Mouse (Mus musculus) stomach, embryonic 14.5 days (tissue): ENCODE measurements at regions not wholly inside any gene's neighbourhood (a gene's known extent, or its start where the extent isn't known, plus 50 kb on each side); places are given as distances from the start of the nearest gene placed in this dataset.

Experiments used
- ATAC-seq: fragments of 200-750 bp; cut with Nextera tagmentation; 2 replicates; pipeline ENCODE4 v1.8.0; 2017; ENCODE audit warnings: low read depth, moderate TSS enrichment; ENCODE audit not compliant: insufficient number of reproducible peaks, insufficient read depth, low FRiP score
- H3K27ac ChIP-seq: fragments of 300-500 bp; sonication (generic); 2 replicates; pipeline ENCODE4 v1.5.1; 2014; ENCODE audit warnings: mild to moderate bottlenecking, low read length, moderate library complexity, mixed read lengths
- H3K27me3 ChIP-seq: fragments of 300-500 bp; sonication (generic); 2 replicates; pipeline ENCODE4 v1.6.1; 2014; ENCODE audit warnings: low read length, control low read depth, mixed read lengths; ENCODE audit not compliant: control insufficient read depth, insufficient read depth
- H3K36me3 ChIP-seq: fragments of 300-500 bp; sonication (generic); 2 replicates; pipeline ENCODE4 v1.6.1; 2014; ENCODE audit warnings: mild to moderate bottlenecking, control low read depth, low read length, moderate library complexity, mixed read lengths; ENCODE audit not compliant: control insufficient read depth, insufficient read depth
- H3K4me1 ChIP-seq: fragments of 300-500 bp; sonication (generic); 2 replicates; pipeline ENCODE4 v1.6.1; 2014; ENCODE audit warnings: low read length, control low read depth, mixed read lengths; ENCODE audit not compliant: control insufficient read depth, insufficient read depth
- H3K4me2 ChIP-seq: fragments of 300-500 bp; sonication (generic); replicated peaks from 2 replicates; pipeline ENCODE4 v1.6.1; 2014; ENCODE audit warnings: low read depth, low read length, control low read depth
- H3K4me3 ChIP-seq: fragments of 300-500 bp; sonication (generic); 2 replicates; pipeline ENCODE4 v1.5.1; 2014; ENCODE audit warnings: low read depth, low read length, control low read depth
- H3K9ac ChIP-seq: fragments of 300-500 bp; sonication (generic); replicated peaks from 2 replicates; pipeline ENCODE4 v1.6.1; 2014; ENCODE audit warnings: low read depth, mild to moderate bottlenecking, control low read depth, low read length, moderate library complexity, mixed read lengths
- H3K9me3 ChIP-seq: fragments of 300-500 bp; sonication (generic); 2 replicates; pipeline ENCODE4 v1.6.1; 2016; ENCODE audit warnings: low read depth, low read length, control low read depth; ENCODE audit not compliant: control insufficient read depth
- WGBS: fragments of 180-500 bp; shearing (Covaris S2); extraction: QIAGEN DNeasy Blood & Tissue Kit; methylation state at CpG from one replicate; pipeline ENCODE4 v1.1.7; 2014; 5-methylcytosine and 5-hydroxymethylcytosine counted together

- Histone ChIP-seq H3K36me3 (no peaks in the 10 kb centered on the region), H3K27me3 (no peaks in the 10 kb centered on the region), H3K27ac (no peak overlapping the region), H3K4me1 (no peaks in the 10 kb centered on the region), H3K9me3 (no peaks in the 10 kb centered on the region; the same call in 1 of the 2 replicates), H3K4me2 (no peak overlapping the region), H3K4me3 (no peak overlapping the region), H3K9ac (no peak overlapping the region)
- WGBS, result 78% methylated on average over 3 of the region's 3 CpGs
- no peak for ATAC-seq
These were observed 92.5 kb downstream of the Nfkbiz start for GRCm38 (mm10) chr16:55746159-55746558.

GRCm38 (mm10) chr16:55745094-55745493 is 93.6 kb downstream of the Nfkbiz start:
- WGBS, result 76% methylated on average over 3 of the region's 3 CpGs
- no peak overlapping the region for H3K4me3 ChIP-seq
- H3K4me1 ChIP-seq, result no peaks in the 10 kb centered on the region
- no peak overlapping the region for H3K4me2 ChIP-seq
- H3K27me3 ChIP-seq, result no peaks in the 10 kb centered on the region
- no peaks in the 10 kb centered on the region; the same call in 1 of the 2 replicates for H3K9me3 ChIP-seq
- no peaks in the 10 kb centered on the region for H3K36me3 ChIP-seq
- H3K27ac ChIP-seq, result no peak overlapping the region
- H3K9ac ChIP-seq, result no peak overlapping the region
- ATAC-seq, result no peak

GRCm38 (mm10) chr16:55741099-55741863 is 97.4 kb downstream of the Nfkbiz start:
- Histone ChIP-seq H3K4me1 (no peaks in the 10 kb centered on the region), H3K4me3 (no peak overlapping the region), H3K9ac (no peak overlapping the region), H3K36me3 (no peaks in the 10 kb centered on the region), H3K9me3 (no peaks in the 10 kb centered on the region), H3K27me3 (no peaks in the 10 kb centered on the region), H3K4me2 (no peak overlapping the region), H3K27ac (no peak overlapping the region)
- no peak for ATAC-seq
- 84% methylated on average over 2 of the region's 2 CpGs for WGBS

- H3K4me3 ChIP-seq, result no peak overlapping the region
- no peaks in the 10 kb centered on the region for H3K36me3 ChIP-seq
- H3K9ac ChIP-seq, result no peak overlapping the region
- whole genome bisulfite sequencing, result 85% methylated on average over 4 of the region's 4 CpGs
- no peaks in the 10 kb centered on the region for H3K4me1 ChIP-seq
- H3K9me3 ChIP-seq, result no peaks in the 10 kb centered on the region
- no peak overlapping the region for H3K4me2 ChIP-seq
- ATAC-seq, result no peak
- no peaks in the 10 kb centered on the region for H3K27me3 ChIP-seq
- H3K27ac ChIP-seq, result no peak overlapping the region
These were observed 100.0 kb downstream of the Nfkbiz start for GRCm38 (mm10) chr16:55738741-55739140.

- no peaks in the 10 kb centered on the region for H3K4me1 ChIP-seq
These were observed 103.2 kb downstream of the Nfkbiz start for GRCm38 (mm10) chr16:55735476-55735968.

GRCm38 (mm10) chr16:55734301-55734700 is 104.4 kb downstream of the Nfkbiz start:
- ATAC-seq, result no peak
- no peaks in the 10 kb centered on the region for H3K4me1 ChIP-seq
- H3K27ac ChIP-seq, result no peak overlapping the region
- H3K9me3 ChIP-seq, result no peaks in the 10 kb centered on the region
- no peak overlapping the region for H3K9ac ChIP-seq
- H3K4me2 ChIP-seq, result no peak overlapping the region
- no peak overlapping the region for H3K4me3 ChIP-seq
- H3K36me3 ChIP-seq, result no peaks in the 10 kb centered on the region
- no peaks in the 10 kb centered on the region for H3K27me3 ChIP-seq
- WGBS, result 75% methylated on average over 11 of the region's 11 CpGs

More at GRCm38 (mm10) chr16:55735476-55735968, 103.2 kb downstream of the Nfkbiz start:
- no peak for ATAC-seq
- H3K36me3 ChIP-seq, result no peaks in the 10 kb centered on the region
- no peak overlapping the region for H3K9ac ChIP-seq
- H3K27ac ChIP-seq, result no peak overlapping the region
- 87% methylated on average over 7 of the region's 7 CpGs for WGBS
- no peak overlapping the region for H3K4me3 ChIP-seq
- H3K9me3 ChIP-seq, result no peaks in the 10 kb centered on the region
- no peaks in the 10 kb centered on the region for H3K27me3 ChIP-seq
- no peak overlapping the region for H3K4me2 ChIP-seq

GRCm38 (mm10) chr16:55733751-55734150 is 104.9 kb downstream of the Nfkbiz start:
- Histone ChIP-seq H3K9me3 (no peaks in the 10 kb centered on the region), H3K27me3 (no peaks in the 10 kb centered on the region), H3K4me1 (no peaks in the 10 kb centered on the region), H3K4me2 (no peak overlapping the region), H3K27ac (no peak overlapping the region), H3K9ac (no peak overlapping the region), H3K4me3 (no peak overlapping the region), H3K36me3 (no peaks in the 10 kb centered on the region)
- no peak for ATAC-seq
- 69% methylated on average over 4 of the region's 4 CpGs for WGBS

- ATAC-seq, result no peak
- Histone ChIP-seq H3K4me3 (no peak overlapping the region), H3K4me2 (no peak overlapping the region), H3K27ac (no peak overlapping the region), H3K27me3 (no peaks in the 10 kb centered on the region), H3K9me3 (no peaks in the 10 kb centered on the region), H3K4me1 (no peaks in the 10 kb centered on the region), H3K9ac (no peak overlapping the region), H3K36me3 (no peaks in the 10 kb centered on the region)
- 41% methylated on average over 8 of the region's 8 CpGs for WGBS
These were observed 107.7 kb downstream of the Nfkbiz start for GRCm38 (mm10) chr16:55731003-55731402.

- Histone ChIP-seq H3K4me3 (no peak overlapping the region), H3K4me2 (no peak overlapping the region), H3K27ac (no peak overlapping the region), H3K4me1 (no peaks in the 10 kb centered on the region), H3K27me3 (no peaks in the 10 kb centered on the region), H3K9me3 (no peaks in the 10 kb centered on the region), H3K9ac (no peak overlapping the region), H3K36me3 (no peaks in the 10 kb centered on the region)
- WGBS, result 60% methylated on average over 3 of the region's 3 CpGs
- no peak for ATAC-seq
These were observed 112.2 kb downstream of the Nfkbiz start for GRCm38 (mm10) chr16:55726538-55726937.
